Comparison of ENCODE assay signal across 14 mouse cellular contexts in the genomic region with DNA sequence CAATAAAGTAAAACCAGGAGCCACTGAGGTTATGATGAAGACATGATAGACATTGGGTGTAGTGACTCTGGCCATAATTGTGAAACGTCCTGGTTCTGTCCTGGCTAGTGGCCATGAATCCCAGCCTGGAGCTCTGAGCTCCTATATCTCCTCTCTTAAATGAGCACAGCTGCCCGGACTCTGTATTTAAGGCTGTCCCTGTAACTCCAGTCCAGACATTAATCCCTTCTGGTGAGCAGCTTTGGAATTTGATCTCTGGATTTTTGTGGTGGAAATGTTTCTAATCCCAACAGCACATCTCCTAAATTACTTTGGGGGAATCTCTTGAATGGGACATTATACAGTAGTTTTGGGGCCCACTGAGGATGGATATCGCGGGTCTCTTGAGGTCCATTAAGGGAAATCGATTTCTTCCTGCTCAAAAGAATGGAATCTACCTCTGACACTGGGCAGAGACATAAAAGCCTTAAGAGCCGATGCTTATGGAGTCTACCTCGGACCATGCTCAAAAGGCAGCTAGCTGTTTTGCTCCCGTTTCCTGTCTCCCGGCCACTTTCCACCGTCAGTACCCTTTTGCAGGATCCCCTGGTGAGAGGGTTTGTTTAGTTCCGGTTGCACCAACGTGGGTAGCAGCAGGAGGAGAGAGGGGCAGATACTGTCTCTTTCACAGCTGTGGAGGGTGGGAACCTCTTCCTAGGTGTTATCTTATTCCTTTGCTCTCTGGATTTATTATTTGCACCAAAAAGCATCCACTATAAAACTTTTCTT. TPM values are rescaled to one million over a fixed set of nuclear protein-coding genes. Genes with fewer than 3 reads are reported as not detected.
DNase-seq lines count a peak whose midpoint lies in the region; ATAC-seq and TF ChIP-seq lines count a peak whose summit lies in the region.
"Had no signal": no experiment of that assay in that cellular context is flagged by ENCODE, and none has a peak within 500 bp of the region (broad histone marks: within the 10 kb centered on the region; RNA-seq: fewer than 3 reads in every experiment).

No protein-coding gene starts in this region.

- H3K27me3 ChIP-seq in lung, embryonic 14.5 days (ENCODE audit: insufficient read depth, low read length), result 0 out of 2 replicates have a peak, but pooled peaks cover 5% of the 10 kb centered on the region
- H3K27me3 ChIP-seq in hindbrain, embryonic 15.5 days, result no peaks in the 10 kb centered on the region
- H3K27me3 ChIP-seq in neural tube, embryonic 14.5 days (ENCODE audit: control insufficient read depth, insufficient read depth, low read length), result no peaks in the 10 kb centered on the region

- WGBS in lung, embryonic 14.5 days, result 22% methylated on average over 12 of the region's 12 CpGs
- 21% methylated on average over 12 of the region's 12 CpGs for WGBS in hindbrain, embryonic 15.5 days
- WGBS in neural tube, embryonic 14.5 days, result 16% methylated on average over 12 of the region's 12 CpGs

- H3K4me2 ChIP-seq in lung, embryonic 14.5 days, result no peak overlapping the region
- H3K4me2 ChIP-seq in hindbrain, embryonic 15.5 days, result peak overlapping the region; percentile 21; the same call in 1 of the 2 replicates
- peak overlapping the region; percentile 20; the same call in 1 of the 2 replicates for H3K4me2 ChIP-seq in neural tube, embryonic 14.5 days (ENCODE audit: low read depth, low read length)

- no peaks in the 10 kb centered on the region for H3K4me1 ChIP-seq in lung, embryonic 14.5 days (ENCODE audit: insufficient read depth)
- H3K4me1 ChIP-seq in hindbrain, embryonic 15.5 days (replicated peaks), result peaks cover 15% of the 10 kb centered on the region; the same call in 1 of the 2 replicates
- H3K4me1 ChIP-seq in neural tube, embryonic 14.5 days (ENCODE audit: control insufficient read depth, insufficient read depth, low read length), result peaks cover 3% of the 10 kb centered on the region; the same call in 1 of the 2 replicates

- no peak for TF ChIP-seq CTCF in lung, embryonic 14.5 days (IDR thresholded peaks at IDR 0.05; ENCODE audit: low read depth)

- H3K36me3 ChIP-seq in lung, embryonic 14.5 days (ENCODE audit: insufficient read depth), result no peaks in the 10 kb centered on the region
- H3K36me3 ChIP-seq in hindbrain, embryonic 15.5 days, result no peaks in the 10 kb centered on the region
- H3K36me3 ChIP-seq in neural tube, embryonic 14.5 days (ENCODE audit: control insufficient read depth, insufficient read depth, low read length), result no peaks in the 10 kb centered on the region

- no peak for ATAC-seq in lung, embryonic 14.5 days (ENCODE audit: insufficient read depth)
- no peak for ATAC-seq in hindbrain, embryonic 15.5 days (ENCODE audit: low FRiP score, low read depth)
- no peak for ATAC-seq in neural tube, embryonic 14.5 days (ENCODE audit: low read depth)

- H3K4me3 ChIP-seq in lung, embryonic 14.5 days (ENCODE audit: low read depth, low read length), result no peak overlapping the region
- H3K4me3 ChIP-seq in hindbrain, embryonic 15.5 days, result no peak overlapping the region
- no peak overlapping the region for H3K4me3 ChIP-seq in neural tube, embryonic 14.5 days (ENCODE audit: low read depth, low read length)
- H3K4me3 ChIP-seq: erythroblast, embryonic 14.5 days had no signal

- no peak overlapping the region for H3K9ac ChIP-seq in lung, embryonic 14.5 days
- no peak overlapping the region for H3K9ac ChIP-seq in hindbrain, embryonic 15.5 days
- H3K9ac ChIP-seq in neural tube, embryonic 14.5 days (replicated peaks; ENCODE audit: low read depth, low read length), result no peak overlapping the region

- H3K27ac ChIP-seq in lung, embryonic 14.5 days (ENCODE audit: low read depth), result no peak overlapping the region
- H3K27ac ChIP-seq in hindbrain, embryonic 15.5 days (replicated peaks), result no peak overlapping the region
- H3K27ac ChIP-seq in neural tube, embryonic 14.5 days (ENCODE audit: low read depth, low read length), result no peak overlapping the region

- H3K9me3 ChIP-seq in lung, embryonic 14.5 days (ENCODE audit: low read depth, low read length), result no peaks in the 10 kb centered on the region
- no peaks in the 10 kb centered on the region for H3K9me3 ChIP-seq in hindbrain, embryonic 15.5 days
- no peaks in the 10 kb centered on the region for H3K9me3 ChIP-seq in neural tube, embryonic 14.5 days (ENCODE audit: control insufficient read depth, low read length)

- DNase-seq in heart, adult 11 months, result peak; percentile 49
- no peak for DNase-seq in heart, adult 9 months (ENCODE audit: low spot score in 2 of 2)
- peak; percentile 29 for DNase-seq in lung, embryonic 14.5 days
- no peak for DNase-seq in lung, postnatal 10 days
- no peak for DNase-seq in adrenal gland, adult 18-20 months (ENCODE audit: low spot score in 2 of 2)
- no peak for DNase-seq in adrenal gland, postnatal 4 days (ENCODE audit: low spot score in 2 of 2)
- DNase-seq: B cell, adult 2 months; layer of hippocampus, postnatal 36 days; right cerebral cortex, postnatal 25 days had no signal

RNA-seq across cellular contexts. Expression of gene Fam19a4, which starts 41.2 kb away (rescaled TPM):
- polyA plus RNA-seq in lung, embryonic 14.5 days (2014; fragmentation: Nextera tagmentation; extraction: Ambion mirVana), result not detected in 2 replicates
- polyA plus RNA-seq in hindbrain, embryonic 15.5 days (2015; fragmentation: Nextera tagmentation; extraction: Ambion mirVana), result 3.0 and 4.8 TPM in 2 replicates
- 0.99 and 3.7 TPM in 2 replicates for polyA plus RNA-seq in neural tube, embryonic 14.5 days (2014; fragmentation: Nextera tagmentation; extraction: Ambion mirVana)
- total RNA-seq in adrenal gland, adult 18-20 months (2021), result 1 to 10 TPM in 1 of 2 experiments, under 1 TPM in 1; 0.89 to 1.1 TPM
- under 1 TPM; 0.08 to 0.40 TPM for total RNA-seq in adrenal gland, postnatal 4 days (2021)
- polyA plus RNA-seq: erythroblast, embryonic 14.5 days; heart, postnatal 0 days; liver, embryonic 16.5 days had no signal

RNA-seq across cellular contexts. Expression of gene Eogt, which starts 47.6 kb away (rescaled TPM):
- 26.8 and 28.2 TPM in 2 replicates for polyA plus RNA-seq in lung, embryonic 14.5 days (2014; fragmentation: Nextera tagmentation; extraction: Ambion mirVana)
- polyA plus RNA-seq in hindbrain, embryonic 15.5 days (2015; fragmentation: Nextera tagmentation; extraction: Ambion mirVana), result 12.8 and 14.2 TPM in 2 replicates
- polyA plus RNA-seq in neural tube, embryonic 14.5 days (2014; fragmentation: Nextera tagmentation; extraction: Ambion mirVana), result 9.9 and 11.3 TPM in 2 replicates
- total RNA-seq in adrenal gland, adult 18-20 months (2021), result 10 to 100 TPM; 20.4 to 27.1 TPM
- 10 to 100 TPM; 52.4 to 55.7 TPM for total RNA-seq in adrenal gland, postnatal 4 days (2021)
- polyA plus RNA-seq: erythroblast, embryonic 14.5 days had no signal

Comparison
In these comparisons a context has a peak if more than half of its experiments do, and no peak if none do; other contexts are left out.
1. DNase-seq: peak in heart, adult 11 months (single experiment) and lung, embryonic 14.5 days (single experiment); none in heart, adult 9 months (0 of 2), lung, postnatal 10 days (single experiment), adrenal gland, adult 18-20 months (0 of 2) and adrenal gland, postnatal 4 days (0 of 2).